Mouse (Mus musculus): ENCODE data around the gene Kif5c.

Gene Kif5c

GRCm38 (mm10) chr2:49621234-49621633 lies 2.1 kb downstream of the Kif5c start:
- DNase-seq (ENCODE audit: low read depth): no peak

GRCm38 (mm10) chr2:49625581-49625980 lies 6.5 kb downstream of the Kif5c start:
- no peak for DNase-seq (ENCODE audit: low read depth)

GRCm38 (mm10) chr2:49627611-49628010 lies 8.5 kb downstream of the Kif5c start:
- DNase-seq (ENCODE audit: low read depth): no peak

- DNase-seq (ENCODE audit: low read depth): no peak
Measured at GRCm38 (mm10) chr2:49628094-49628705, 9.1 kb downstream of the Kif5c start.

- DNase-seq (ENCODE audit: low read depth): no peak
Measured at GRCm38 (mm10) chr2:49629181-49629580, 10.1 kb downstream of the Kif5c start.

GRCm38 (mm10) chr2:49630636-49631035 lies 11.5 kb downstream of the Kif5c start:
- DNase-seq (ENCODE audit: low read depth): no peak

GRCm38 (mm10) chr2:49633231-49633630 lies 14.1 kb downstream of the Kif5c start:
- DNase-seq (ENCODE audit: low read depth): no peak

GRCm38 (mm10) chr2:49642761-49643160 lies 23.7 kb downstream of the Kif5c start:
- no peak for DNase-seq (ENCODE audit: low read depth)

- DNase-seq (ENCODE audit: low read depth): no peak
Measured at GRCm38 (mm10) chr2:49643756-49644155, 24.7 kb downstream of the Kif5c start.

- no peak for DNase-seq (ENCODE audit: low read depth)
Measured at GRCm38 (mm10) chr2:49647591-49647990, 28.5 kb downstream of the Kif5c start.

- DNase-seq (ENCODE audit: low read depth): no peak
Measured at GRCm38 (mm10) chr2:49648344-49648743, 29.2 kb downstream of the Kif5c start.

- DNase-seq (ENCODE audit: low read depth): no peak
Measured at GRCm38 (mm10) chr2:49648806-49649205, 29.7 kb downstream of the Kif5c start.

- DNase-seq (ENCODE audit: low read depth): no peak
Measured at GRCm38 (mm10) chr2:49649211-49649610, 30.1 kb downstream of the Kif5c start.

GRCm38 (mm10) chr2:49651737-49652136 lies 32.6 kb downstream of the Kif5c start:
- no peak for DNase-seq (ENCODE audit: low read depth)

GRCm38 (mm10) chr2:49654606-49655005 lies 35.5 kb downstream of the Kif5c start:
- no peak for DNase-seq (ENCODE audit: low read depth)

- DNase-seq (ENCODE audit: low read depth): no peak
Measured at GRCm38 (mm10) chr2:49655195-49655873, 36.2 kb downstream of the Kif5c start.

- DNase-seq (ENCODE audit: low read depth): no peak
Measured at GRCm38 (mm10) chr2:49655874-49656195, 36.7 kb downstream of the Kif5c start.

GRCm38 (mm10) chr2:49656988-49657387 lies 37.9 kb downstream of the Kif5c start:
- no peak for DNase-seq (ENCODE audit: low read depth)

- DNase-seq (ENCODE audit: low read depth): no peak
Measured at GRCm38 (mm10) chr2:49657666-49658065, 38.6 kb downstream of the Kif5c start.

- no peak for DNase-seq (ENCODE audit: low read depth)
Measured at GRCm38 (mm10) chr2:49658988-49659387, 39.9 kb downstream of the Kif5c start.

- no peak for DNase-seq (ENCODE audit: low read depth)
Measured at GRCm38 (mm10) chr2:49659964-49660363, 40.9 kb downstream of the Kif5c start.

GRCm38 (mm10) chr2:49660375-49660923 lies 41.4 kb downstream of the Kif5c start:
- DNase-seq (ENCODE audit: low read depth): no peak

- no peak for DNase-seq (ENCODE audit: low read depth)
Measured at GRCm38 (mm10) chr2:49661348-49661747, 42.2 kb downstream of the Kif5c start.

GRCm38 (mm10) chr2:49661872-49662271 lies 42.8 kb downstream of the Kif5c start:
- no peak for DNase-seq (ENCODE audit: low read depth)
